Mouse (Mus musculus) megakaryocyte, embryonic 14.5 days (primary cell): Measurements from ENCODE around the gene Olfr573-ps1.

ENCODE experiments used
- FLI1 ChIP-seq: IDR thresholded peaks from 2 replicates; pipeline ENCODE4 v1.6.1; 2012; ENCODE audit warnings: low read length, inconsistent platforms, mixed read lengths
- GATA1 ChIP-seq: IDR thresholded peaks from 3 replicates; pipeline ENCODE4 v1.6.1; 2012; ENCODE audit warnings: mixed read lengths, low read length, inconsistent platforms, borderline replicate concordance

GRCm38 (mm10) chr7:102919632-102920031 lies 22.7 kb downstream of the Olfr573-ps1 start:
- no peak for TF ChIP-seq GATA1
- no peak for TF ChIP-seq FLI1
